Mouse (Mus musculus): Measurements from ENCODE around the gene Fam184a. TPM values are rescaled to one million over a fixed set of nuclear protein-coding genes. Genes with fewer than 3 reads are reported as not detected.

The Fam184a gene
- polyA plus RNA-seq, 1 experiment = not detected

DNA sequence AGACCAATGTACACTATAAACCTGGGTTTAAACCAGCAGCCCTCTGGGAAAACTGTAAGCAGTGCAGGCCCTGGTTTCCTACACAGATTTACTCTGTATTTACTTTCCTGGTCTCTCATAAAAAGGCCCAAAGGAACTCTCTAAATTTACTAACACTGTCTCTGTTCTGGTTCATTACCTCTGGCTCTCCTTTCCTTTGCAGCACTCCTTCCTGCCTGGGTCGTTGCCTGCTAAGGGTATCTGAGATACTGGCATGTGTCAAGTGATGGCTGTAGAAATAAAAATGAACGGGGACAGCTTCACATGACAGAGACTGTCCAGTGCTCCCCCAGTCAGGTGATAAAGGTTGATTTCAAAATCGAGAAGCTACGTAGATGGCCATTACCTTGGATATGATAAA, 21.8 kb upstream of the Fam184a start:
- Histone ChIP-seq H3K36me3 (ENCODE audit: control insufficient read depth, insufficient read depth) (no peaks in the 10 kb centered on the region), H3ac (ENCODE audit: control insufficient read depth, insufficient read length) (no peak overlapping the region), H3K4me2 (ENCODE audit: low read depth) (no peak overlapping the region), H3K27me3 (ENCODE audit: control insufficient read depth, insufficient read depth, insufficient read length) (no peaks in the 10 kb centered on the region), H3K79me2 (ENCODE audit: control insufficient read depth, insufficient read depth) (no peaks in the 10 kb centered on the region), H3K4me3 (no peak overlapping the region)
- TF ChIP-seq MAX (IDR thresholded peaks at IDR 0.05; ENCODE audit: low read depth) = no peak
- no peak for TF ChIP-seq REST (IDR thresholded peaks at IDR 0.05; ENCODE audit: insufficient read depth, insufficient read length)

DNA sequence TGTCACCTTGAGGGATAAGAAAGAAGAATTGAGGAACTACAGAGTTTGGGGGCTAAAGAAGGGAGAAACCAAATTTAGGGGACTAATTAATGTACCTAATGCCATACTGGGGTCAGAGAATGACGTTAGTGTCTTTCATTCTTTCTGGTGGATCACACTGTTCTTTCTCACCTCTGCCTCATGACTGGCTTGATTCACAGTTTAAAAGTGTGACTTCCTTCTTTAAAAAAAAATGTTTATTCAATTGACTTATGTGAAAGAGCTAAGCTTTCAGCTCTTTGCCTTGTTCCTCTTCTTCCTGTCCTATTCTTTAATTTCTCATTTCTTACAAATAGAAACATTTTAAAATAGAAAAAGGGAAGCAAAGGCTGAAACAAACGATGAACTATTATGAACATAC, 20.6 kb upstream of the Fam184a start:
- Histone ChIP-seq H3K27me3 (ENCODE audit: control insufficient read depth, insufficient read depth, insufficient read length) (no peaks in the 10 kb centered on the region), H3K79me2 (ENCODE audit: control insufficient read depth, insufficient read depth) (no peaks in the 10 kb centered on the region), H3ac (ENCODE audit: control insufficient read depth, insufficient read length) (no peak overlapping the region), H3K4me3 (no peak overlapping the region), H3K36me3 (ENCODE audit: control insufficient read depth, insufficient read depth) (no peaks in the 10 kb centered on the region), H3K4me2 (ENCODE audit: low read depth) (no peak overlapping the region)
- no peak for TF ChIP-seq REST (IDR thresholded peaks at IDR 0.05; ENCODE audit: insufficient read depth, insufficient read length)
- no peak for TF ChIP-seq MAX (IDR thresholded peaks at IDR 0.05; ENCODE audit: low read depth)
- no peak for TF ChIP-seq CEBPB (IDR thresholded peaks at IDR 0.05; ENCODE audit: insufficient read depth, poor library complexity, severe bottlenecking)
- no peak for TF ChIP-seq MYOD1 (IDR thresholded peaks at IDR 0.05; ENCODE audit: control insufficient read depth in 1 of 3, insufficient read length in 2 of 3, low read depth in 2 of 3)
- no peak for TF ChIP-seq E2F4 (IDR thresholded peaks at IDR 0.05; ENCODE audit: insufficient read depth)
- no peak for TF ChIP-seq TCF12 (IDR thresholded peaks at IDR 0.05; ENCODE audit: insufficient read depth, poor library complexity, severe bottlenecking)
- TF ChIP-seq TCF3 (IDR thresholded peaks at IDR 0.05; ENCODE audit: insufficient read length, low read depth) = no peak
- TF ChIP-seq POLR2A (IDR thresholded peaks at IDR 0.05; ENCODE audit: insufficient read length, low read depth) = no peak
- no peak for TF ChIP-seq SRF (IDR thresholded peaks at IDR 0.05; ENCODE audit: control insufficient read depth, insufficient read length, low read depth)

DNA sequence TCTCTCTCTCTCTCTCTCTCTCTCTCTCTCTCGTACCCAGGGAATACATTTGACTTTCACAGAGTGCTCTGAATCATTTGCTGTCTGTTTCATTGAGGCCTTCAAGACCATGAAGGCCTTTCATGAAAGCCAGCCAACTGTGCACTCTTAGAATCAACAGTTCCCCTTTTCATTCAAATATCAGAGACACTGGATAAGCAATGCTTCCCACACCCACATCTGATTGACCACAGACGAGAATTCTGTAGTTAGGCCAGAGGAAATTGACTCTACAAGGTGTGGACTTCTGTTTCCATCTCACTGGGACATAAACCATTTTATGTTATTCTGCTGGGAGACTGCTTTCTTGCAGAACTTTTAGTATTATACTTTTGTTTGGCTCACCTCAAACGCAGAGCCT, 17.8 kb upstream of the Fam184a start:
- TF ChIP-seq USF1 (IDR thresholded peaks at IDR 0.05; ENCODE audit: low read depth) (no peak), CEBPB (IDR thresholded peaks at IDR 0.05; ENCODE audit: insufficient read depth, poor library complexity, severe bottlenecking) (no peak), POLR2AphosphoS2 (IDR thresholded peaks at IDR 0.05; ENCODE audit: insufficient read length, low read depth) (no peak), E2F4 (IDR thresholded peaks at IDR 0.05; ENCODE audit: insufficient read depth) (no peak), MAX (IDR thresholded peaks at IDR 0.05; ENCODE audit: low read depth) (no peak), MYOG (IDR thresholded peaks at IDR 0.05; ENCODE audit: control insufficient read depth in 1 of 3, insufficient read depth in 1 of 3, insufficient read length in 2 of 3, low read depth in 2 of 3) (no peak), TCF3 (IDR thresholded peaks at IDR 0.05; ENCODE audit: insufficient read length, low read depth) (no peak), REST (IDR thresholded peaks at IDR 0.05; ENCODE audit: insufficient read depth, insufficient read length) (no peak), TCF12 (IDR thresholded peaks at IDR 0.05; ENCODE audit: insufficient read depth, poor library complexity, severe bottlenecking) (no peak), MYOD1 (IDR thresholded peaks at IDR 0.05; ENCODE audit: control insufficient read depth in 1 of 3, insufficient read length in 2 of 3, low read depth in 2 of 3) (no peak), SRF (IDR thresholded peaks at IDR 0.05; ENCODE audit: control insufficient read depth, insufficient read length, low read depth) (no peak), POLR2A (IDR thresholded peaks at IDR 0.05; ENCODE audit: insufficient read length, low read depth) (no peak)
- no peak overlapping the region for H3K4me2 ChIP-seq (ENCODE audit: low read depth)
- no peaks in the 10 kb centered on the region for H3K36me3 ChIP-seq (ENCODE audit: control insufficient read depth, insufficient read depth)
- H3K4me3 ChIP-seq = no peak overlapping the region
- H3K79me2 ChIP-seq (ENCODE audit: control insufficient read depth, insufficient read depth) = no peaks in the 10 kb centered on the region
- no peaks in the 10 kb centered on the region for H3K27me3 ChIP-seq (ENCODE audit: control insufficient read depth, insufficient read depth, insufficient read length)
- no peak overlapping the region for H3ac ChIP-seq (ENCODE audit: control insufficient read depth, insufficient read length)

DNA sequence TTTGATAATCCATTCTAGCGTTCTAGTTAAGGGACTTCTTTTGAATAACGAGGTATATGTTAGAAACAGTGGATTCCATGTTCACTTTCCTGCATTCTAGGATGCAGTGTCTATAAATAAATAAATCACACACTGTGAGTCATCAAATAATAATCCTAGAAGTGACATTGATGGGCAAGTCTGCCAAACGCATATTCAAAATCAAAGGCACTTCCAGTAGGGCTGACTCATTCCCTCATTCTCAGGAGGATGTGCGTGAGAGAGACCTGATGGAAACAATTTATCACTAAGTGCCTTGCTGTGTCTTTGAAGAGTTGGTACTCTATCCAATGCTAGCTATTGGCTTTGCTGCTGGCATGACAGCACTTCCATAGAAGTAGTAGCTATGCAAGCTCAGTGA, 14.5 kb upstream of the Fam184a start:
- H3K4me3 ChIP-seq = no peak overlapping the region
- no peak overlapping the region for H3ac ChIP-seq (ENCODE audit: control insufficient read depth, insufficient read length)
- H3K79me2 ChIP-seq (ENCODE audit: control insufficient read depth, insufficient read depth) = no peaks in the 10 kb centered on the region
- H3K4me2 ChIP-seq (ENCODE audit: low read depth) = no peak overlapping the region
- TF ChIP-seq TCF3 (IDR thresholded peaks at IDR 0.05; ENCODE audit: insufficient read length, low read depth) = no peak
- TF ChIP-seq USF1 (IDR thresholded peaks at IDR 0.05; ENCODE audit: low read depth) = no peak
- TF ChIP-seq SRF (IDR thresholded peaks at IDR 0.05; ENCODE audit: control insufficient read depth, insufficient read length, low read depth) = no peak
- TF ChIP-seq E2F4 (IDR thresholded peaks at IDR 0.05; ENCODE audit: insufficient read depth) = no peak
- TF ChIP-seq MAX (IDR thresholded peaks at IDR 0.05; ENCODE audit: low read depth) = no peak
- TF ChIP-seq MYOD1 (IDR thresholded peaks at IDR 0.05; ENCODE audit: control insufficient read depth in 1 of 3, insufficient read length in 2 of 3, low read depth in 2 of 3) = no peak
- no peak for TF ChIP-seq POLR2AphosphoS2 (IDR thresholded peaks at IDR 0.05; ENCODE audit: insufficient read length, low read depth)
- no peak for TF ChIP-seq CEBPB (IDR thresholded peaks at IDR 0.05; ENCODE audit: insufficient read depth, poor library complexity, severe bottlenecking)
- no peak for TF ChIP-seq REST (IDR thresholded peaks at IDR 0.05; ENCODE audit: insufficient read depth, insufficient read length)
- TF ChIP-seq TCF12 (IDR thresholded peaks at IDR 0.05; ENCODE audit: insufficient read depth, poor library complexity, severe bottlenecking) = no peak
- TF ChIP-seq MYOG (IDR thresholded peaks at IDR 0.05; ENCODE audit: control insufficient read depth in 1 of 3, insufficient read depth in 1 of 3, insufficient read length in 2 of 3, low read depth in 2 of 3) = no peak
- H3K27me3 ChIP-seq (ENCODE audit: control insufficient read depth, insufficient read depth, insufficient read length) = no peaks in the 10 kb centered on the region
- no peaks in the 10 kb centered on the region for H3K36me3 ChIP-seq (ENCODE audit: control insufficient read depth, insufficient read depth)

DNA sequence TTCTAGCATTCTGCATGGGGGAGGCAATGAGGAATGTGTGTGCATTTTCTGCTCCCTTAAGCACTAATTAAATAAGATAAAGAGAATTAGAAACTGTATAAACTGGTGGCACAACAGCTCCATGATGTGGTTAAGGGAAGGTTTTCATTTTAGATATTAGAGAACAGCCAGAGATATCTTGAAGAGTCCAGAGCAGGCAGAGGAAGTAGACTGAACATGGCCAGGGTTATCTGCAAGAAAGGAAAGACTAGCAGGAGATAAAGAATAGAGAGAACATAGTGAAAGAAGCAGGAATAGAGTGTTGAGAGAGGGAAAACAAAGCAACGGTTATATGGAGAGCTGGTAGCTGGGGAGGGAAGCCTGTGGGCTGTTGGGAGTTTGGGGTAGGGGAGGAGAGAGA, 1.8 kb upstream of the Fam184a start:
- Histone ChIP-seq H3K4me2 (ENCODE audit: low read depth) (no peak overlapping the region), H3K79me2 (ENCODE audit: control insufficient read depth, insufficient read depth) (no peaks in the 10 kb centered on the region), H3K27me3 (ENCODE audit: control insufficient read depth, insufficient read depth, insufficient read length) (no peaks in the 10 kb centered on the region), H3ac (ENCODE audit: control insufficient read depth, insufficient read length) (no peak overlapping the region), H3K4me3 (no peak overlapping the region), H3K36me3 (ENCODE audit: control insufficient read depth, insufficient read depth) (no peaks in the 10 kb centered on the region)
- no peak for TF ChIP-seq CEBPB (IDR thresholded peaks at IDR 0.05; ENCODE audit: insufficient read depth, poor library complexity, severe bottlenecking)
- TF ChIP-seq MYOD1 (IDR thresholded peaks at IDR 0.05; ENCODE audit: control insufficient read depth in 1 of 3, insufficient read length in 2 of 3, low read depth in 2 of 3) = no peak
- TF ChIP-seq POLR2A (IDR thresholded peaks at IDR 0.05; ENCODE audit: insufficient read length, low read depth) = no peak
